Mouse (Mus musculus) liver, embryonic 14.5 days (tissue): ENCODE results near the gene Dvl3. TPM values are rescaled to one million over a fixed set of nuclear protein-coding genes. Genes with fewer than 3 reads are reported as not detected.
A peak's percentile ranks its signal among the peaks of the same experiment; 100 is the strongest.

Experiments
- ATAC-seq: fragments of 200-750 bp; cut with Nextera tagmentation; 2 replicates; pipeline ENCODE4 v1.8.0; 2017; ENCODE audit warnings: moderate number of reproducible peaks, mild to moderate bottlenecking, moderate library complexity; ENCODE audit not compliant: insufficient read depth
- DNase-seq, 3 experiments: peaks; one replicate each; pipeline ENCODE4 v3.0.0-alpha.2; 2012 to 2013; ENCODE audit warnings: low read depth in 3 of 3, low spot score in 3 of 3
- H3K27ac ChIP-seq: fragments of 300-500 bp; sonication (generic); 2 replicates; pipeline ENCODE4 v1.5.1; 2014; ENCODE audit warnings: moderate library complexity, mild to moderate bottlenecking, control low read depth, inconsistent platforms
- H3K27me3 ChIP-seq: fragments of 300-500 bp; sonication (generic); 2 replicates; pipeline ENCODE4 v1.6.1; 2014; ENCODE audit warnings: mild to moderate bottlenecking, low read length, moderate library complexity; ENCODE audit not compliant: control insufficient read depth, insufficient read depth
- H3K36me3 ChIP-seq: fragments of 300-500 bp; sonication (generic); replicated peaks from 2 replicates; pipeline ENCODE4 v1.6.1; 2014; ENCODE audit warnings: low read depth; ENCODE audit not compliant: control insufficient read depth, insufficient read depth
- H3K4me1 ChIP-seq, 2 experiments: fragments of 200-500 bp in 1 of 2; fragments of 300-500 bp in 1 of 2; sonication (generic) in 1 of 2; replicated peaks; 2 replicates each; pipeline ENCODE4 v1.6.1; 2012 to 2014; ENCODE audit warnings: antibody characterized with exemption in 1 of 2, inconsistent platforms in 1 of 2, low read length in 1 of 2; ENCODE audit not compliant: control insufficient read depth in 2 of 2, insufficient read depth in 2 of 2
- H3K4me2 ChIP-seq: fragments of 300-500 bp; sonication (generic); 2 replicates; pipeline ENCODE4 v1.6.1; 2014; ENCODE audit warnings: low read depth, mild to moderate bottlenecking, control low read depth, moderate library complexity
- H3K4me3 ChIP-seq, 2 experiments: fragments of 200-500 bp in 1 of 2; fragments of 300-500 bp in 1 of 2; sonication (generic) in 1 of 2; 2 replicates each; pipeline ENCODE4 v1.5.1; 2012 to 2014; ENCODE audit warnings: low read depth in 2 of 2, low read length in 2 of 2, mild to moderate bottlenecking in 2 of 2, control low read depth in 1 of 2, inconsistent platforms in 1 of 2, moderate library complexity in 1 of 2; ENCODE audit not compliant: insufficient read depth in 1 of 2
- H3K9ac ChIP-seq: fragments of 300-500 bp; sonication (generic); replicated peaks from 2 replicates; pipeline ENCODE4 v1.6.1; 2014; ENCODE audit warnings: mild to moderate bottlenecking, control low read depth, moderate library complexity
- H3K9me3 ChIP-seq: fragments of 300-500 bp; sonication (generic); 2 replicates; pipeline ENCODE4 v1.6.1; 2016; ENCODE audit warnings: low read length, mixed read lengths; ENCODE audit not compliant: control insufficient read depth
- CTCF ChIP-seq: IDR thresholded peaks from 2 replicates; pipeline ENCODE4 v1.5.1; 2016; ENCODE audit warnings: antibody characterized with exemption, low read depth, control low read depth
- EP300 ChIP-seq: IDR thresholded peaks from 2 replicates; pipeline ENCODE4 v1.6.1; 2016; ENCODE audit warnings: antibody characterized with exemption, low read depth
- WGBS: fragments of 180-500 bp; shearing (Covaris S2); extraction: QIAGEN DNeasy Blood & Tissue Kit; methylation state at CpG from one replicate; pipeline ENCODE4 v1.1.7; 2014; ENCODE audit not compliant: insufficient replicate concordance; 5-methylcytosine and 5-hydroxymethylcytosine counted together
- polyA plus RNA-seq, 2 experiments: library from polyadenylated mRNA; depleted of rRNA in 1 of 2; stranded (reverse) in 1 of 2; unstranded in 1 of 2; fragments of >200 nt; fragmentation: Nextera tagmentation in 1 of 2; extraction: Ambion mirVana in 1 of 2; gene quantifications; 2 replicates each; pipeline versions ENCODE4 v1.2.1 to v1.2.3; 2012 to 2014

Gene Dvl3
- polyA plus RNA-seq, 2 experiments: 4.9 to 7.3 TPM

DNA sequence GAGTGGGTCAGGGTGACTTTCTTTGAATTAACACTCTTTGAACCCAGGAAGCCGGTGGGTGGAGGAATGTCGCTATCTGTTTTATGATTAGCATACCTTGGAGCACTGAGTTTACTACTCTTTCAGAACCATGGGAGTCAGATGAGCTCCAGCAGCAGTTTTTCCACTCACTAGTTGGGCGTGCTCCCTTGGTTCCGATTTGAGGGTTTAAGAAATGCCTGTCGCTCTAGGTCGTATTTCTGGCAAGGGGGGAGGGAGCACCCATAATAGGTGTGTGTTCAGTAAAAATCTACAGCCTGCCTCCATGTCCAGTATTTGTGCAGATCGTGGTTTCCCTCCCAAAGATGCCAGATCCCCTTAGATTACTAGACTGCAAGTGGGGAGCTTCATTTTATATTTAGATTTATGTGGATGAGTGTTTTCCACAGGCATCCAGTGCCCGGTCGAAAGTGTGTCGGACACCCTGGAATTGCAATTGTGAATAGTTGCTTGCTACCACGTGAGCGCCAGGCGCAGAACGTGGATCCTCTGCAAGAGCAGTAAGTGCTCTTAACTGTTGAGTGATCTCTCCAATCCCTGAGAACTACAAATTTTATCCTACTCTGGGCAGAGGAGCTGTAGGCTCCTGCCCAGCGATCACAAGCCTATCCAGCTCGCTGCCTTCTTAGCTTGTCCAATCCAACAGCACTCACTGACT, 18.7 kb upstream of the Dvl3 start:
- no peak overlapping the region for H3K27ac ChIP-seq
- H3K9ac ChIP-seq: peak overlapping the region; percentile 24
- no peaks in the 10 kb centered on the region for H3K27me3 ChIP-seq
- TF ChIP-seq EP300 (no peak), CTCF (no peak)
- ATAC-seq (no peak; the same call in 1 of the 2 replicates), DNase-seq (no peak)
- H3K4me2 ChIP-seq: peak overlapping the region; percentile 83
- H3K4me3 ChIP-seq: peak overlapping the region; percentile 81 to 96
- no peaks in the 10 kb centered on the region for H3K9me3 ChIP-seq
- peaks cover 4 to 18% of the 10 kb centered on the region in 2 experiments; a peak in 3 of 4 replicates for H3K4me1 ChIP-seq
- 14% methylated on average over 16 of the region's 16 CpGs for WGBS
- H3K36me3 ChIP-seq: peaks cover 20% of the 10 kb centered on the region

DNA sequence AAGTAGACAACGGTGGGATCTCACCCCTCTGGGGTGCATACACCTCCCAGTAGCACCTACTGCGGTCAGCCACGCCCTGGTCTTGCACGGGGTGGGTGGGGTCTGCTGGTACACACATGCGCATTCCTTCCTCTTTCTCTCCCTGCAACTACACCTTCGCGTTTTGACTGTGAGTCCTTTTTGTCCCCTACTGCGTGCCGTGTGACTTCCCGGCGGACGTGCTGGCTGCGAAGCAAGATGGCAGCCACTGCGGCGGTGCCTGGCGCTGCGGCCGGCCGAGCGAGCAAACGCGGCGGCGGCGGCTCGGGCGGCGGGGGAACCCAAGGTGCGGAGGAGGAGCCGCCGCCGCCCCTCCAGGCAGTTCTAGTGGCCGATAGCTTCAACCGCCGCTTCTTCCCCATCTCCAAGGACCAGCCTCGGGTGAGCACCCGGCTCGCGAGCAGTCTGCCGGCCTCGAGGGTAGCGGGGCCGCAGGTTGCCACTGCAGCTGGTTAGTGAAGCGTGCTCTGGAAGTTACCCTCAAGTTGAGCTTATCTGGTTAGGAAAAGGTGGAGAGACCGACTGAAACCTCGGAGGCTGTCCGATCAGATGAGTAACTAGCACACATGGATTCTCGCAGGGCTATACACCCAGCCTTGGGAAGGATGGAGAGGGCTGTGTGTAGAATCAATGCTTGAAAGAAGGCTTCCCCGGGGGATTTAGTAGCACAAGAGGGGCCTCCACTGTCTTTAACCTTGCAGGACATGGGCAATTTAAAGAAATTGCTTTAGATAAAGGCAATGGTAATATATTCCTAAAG, 17.9 kb upstream of the Dvl3 start, which contains the start of gene Eif2b5:
Eif2b5 (plus strand) TSS at position 141 of the 799 bp plus-strand sequence.
- ATAC-seq: peak; percentile 90
- peak within 1 kb of the TSS; percentile 81 to 96 for H3K4me3 ChIP-seq
- no peaks in the 10 kb centered on the region for H3K27me3 ChIP-seq
- H3K4me1 ChIP-seq: peaks cover 4 to 18% of the 10 kb centered on the region in 2 experiments; a peak in 3 of 4 replicates
- peak within 1 kb of the TSS; percentile 83 for H3K4me2 ChIP-seq
- no peak for TF ChIP-seq CTCF
- no peak for TF ChIP-seq EP300
- DNase-seq: peak; percentile 82 to 86 (median 84)
- whole genome bisulfite sequencing: under 1% methylated on average over 49 of the region's 49 CpGs
- peaks cover 27% of the 10 kb centered on the region for H3K36me3 ChIP-seq
- H3K9me3 ChIP-seq: no peaks in the 10 kb centered on the region
- peak within 1 kb of the TSS; percentile 69 for H3K9ac ChIP-seq
- H3K27ac ChIP-seq: peak within 1 kb of the TSS; percentile 3; the same call in 1 of the 2 replicates

DNA sequence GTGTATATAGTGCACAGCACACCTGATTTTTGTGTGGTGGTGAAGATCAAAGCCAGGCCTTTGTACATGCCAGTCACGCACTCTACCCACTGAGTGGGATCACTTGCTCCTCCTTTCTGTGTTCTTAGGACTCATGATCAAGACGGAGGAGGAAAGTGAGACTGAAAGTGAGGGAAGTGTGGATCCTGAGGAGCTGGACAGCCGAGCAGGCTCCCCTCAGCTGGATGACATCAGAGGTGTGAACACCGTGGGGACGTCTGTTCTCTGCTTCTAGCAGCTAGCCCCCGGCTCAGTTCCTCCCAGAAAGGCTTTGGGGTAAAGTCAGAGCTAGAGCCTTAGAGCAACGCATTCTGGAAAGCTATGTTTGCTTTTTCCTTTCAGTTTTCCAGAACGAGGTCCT, 10.8 kb upstream of the Dvl3 start:
- Histone ChIP-seq H3K4me1 (no peaks in the 10 kb centered on the region), H3K4me3 (no peak overlapping the region), H3K9ac (no peak overlapping the region), H3K27me3 (no peaks in the 10 kb centered on the region), H3K27ac (no peak overlapping the region), H3K36me3 (peaks cover 83% of the 10 kb centered on the region), H3K4me2 (no peak overlapping the region), H3K9me3 (no peaks in the 10 kb centered on the region)
- no peak for TF ChIP-seq CTCF
- no peak for TF ChIP-seq EP300
- DNase-seq (no peak), ATAC-seq (no peak)
- WGBS: 82% methylated on average over 8 of the region's 8 CpGs

DNA sequence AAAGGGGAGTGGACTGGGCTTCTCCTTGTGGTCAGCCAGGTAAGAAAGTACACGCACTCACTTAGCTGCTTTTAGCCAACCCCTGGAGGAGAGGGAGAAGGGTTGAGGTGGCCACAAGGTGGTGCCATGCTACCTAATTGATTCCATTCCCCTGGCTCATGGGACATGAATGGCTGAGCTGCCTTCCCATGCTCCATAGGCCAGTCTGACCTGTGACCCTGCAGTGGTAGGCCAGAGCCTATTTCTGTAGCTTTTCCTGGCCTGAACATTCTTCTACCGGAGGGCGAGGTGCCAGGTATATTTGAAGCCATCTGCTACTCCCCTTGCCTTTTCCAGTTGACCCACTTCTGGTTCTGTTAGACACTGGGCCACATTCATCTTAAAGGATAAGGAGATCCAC, 7.4 kb upstream of the Dvl3 start:
- WGBS: 75% methylated on average over 3 of the region's 3 CpGs
- no peak overlapping the region for H3K4me3 ChIP-seq
- no peak overlapping the region for H3K27ac ChIP-seq
- no peaks in the 10 kb centered on the region for H3K9me3 ChIP-seq
- H3K4me1 ChIP-seq: no peaks in the 10 kb centered on the region
- ATAC-seq: peak; percentile 37; the same call in 1 of the 2 replicates
- peaks cover 59% of the 10 kb centered on the region for H3K36me3 ChIP-seq
- DNase-seq: no peak
- no peaks in the 10 kb centered on the region for H3K27me3 ChIP-seq
- TF ChIP-seq CTCF: peak; percentile 76
- no peak for TF ChIP-seq EP300
- no peak overlapping the region for H3K9ac ChIP-seq
- H3K4me2 ChIP-seq: no peak overlapping the region

DNA sequence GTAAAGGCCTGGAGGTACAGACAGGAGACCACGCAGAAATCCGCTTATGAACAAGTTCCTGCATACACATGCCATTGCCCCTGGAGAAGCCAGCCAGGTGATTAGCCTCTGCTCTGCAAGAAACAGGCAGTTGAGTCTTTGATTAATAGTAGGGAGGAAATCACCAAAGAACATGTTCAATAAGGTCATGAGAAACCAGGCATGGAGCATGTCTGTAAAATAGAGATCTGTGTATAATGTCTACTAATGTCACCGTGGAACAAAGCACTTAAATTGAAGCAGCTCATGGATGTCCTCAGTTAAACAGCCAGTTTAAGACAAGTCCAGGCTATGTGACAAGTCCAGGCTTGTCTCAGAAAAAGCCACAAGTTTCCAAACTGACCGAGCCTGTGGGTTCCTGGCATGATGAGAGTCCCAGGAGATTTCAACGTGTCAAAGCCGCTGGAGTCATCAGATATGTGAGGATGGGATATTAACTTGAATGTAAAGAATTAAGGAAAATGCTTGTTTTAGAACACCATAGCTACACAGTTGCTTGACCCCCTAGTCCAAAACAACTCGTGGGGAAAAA, 5.4 kb upstream of the Dvl3 start:
- H3K27ac ChIP-seq: no peak overlapping the region
- DNase-seq: no peak
- H3K4me2 ChIP-seq: no peak overlapping the region
- no peak overlapping the region for H3K4me3 ChIP-seq
- no peaks in the 10 kb centered on the region for H3K9me3 ChIP-seq
- H3K4me1 ChIP-seq: no peaks in the 10 kb centered on the region
- no peaks in the 10 kb centered on the region for H3K27me3 ChIP-seq
- H3K36me3 ChIP-seq: peaks cover 43% of the 10 kb centered on the region
- WGBS: 73% methylated on average over 7 of the region's 7 CpGs
- no peak for ATAC-seq
- no peak overlapping the region for H3K9ac ChIP-seq
- TF ChIP-seq EP300 (no peak), CTCF (no peak)
